Mouse (Mus musculus) bone marrow macrophage, adult 2 months (primary cell): Measurements from ENCODE around the gene Olfr1242.

Experiments
- CTCF ChIP-seq: IDR thresholded peaks from 2 replicates; pipeline ENCODE4 v1.5.1; 2012; ENCODE audit warnings: low read depth, mild to moderate bottlenecking, low read length, moderate library complexity
- POLR2A ChIP-seq: IDR thresholded peaks from 2 replicates; pipeline ENCODE4 v1.6.1; 2012; ENCODE audit warnings: mild to moderate bottlenecking, low read depth, low read length, borderline replicate concordance

DNA sequence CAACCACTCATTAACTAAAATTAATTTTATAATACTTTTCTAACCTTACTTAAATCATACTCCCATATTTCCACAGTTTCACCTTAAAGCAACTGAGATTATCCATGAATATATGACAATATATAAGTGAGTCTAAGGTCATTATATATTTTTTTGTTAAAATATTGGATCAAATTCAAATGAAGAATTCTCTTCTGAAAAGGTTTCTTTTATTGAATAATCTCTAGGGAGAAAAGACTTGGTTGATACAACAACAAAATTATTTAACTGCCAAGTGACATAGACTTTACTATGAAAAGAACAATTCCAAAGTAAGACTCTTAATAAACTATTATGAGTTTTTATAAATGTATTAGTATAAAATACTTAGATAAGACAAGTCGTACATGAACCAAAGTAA is 33.3 kb upstream of the Olfr1242 start, which contains the start of gene Olfr1243:
- no peak for TF ChIP-seq POLR2A
- TF ChIP-seq CTCF, result no peak
